Mouse (Mus musculus) G1E-ER4 (cell line): ENCODE results near the gene Ctxn2. TPM values are rescaled to one million over a fixed set of nuclear protein-coding genes. Genes with fewer than 3 reads are reported as not detected.

ENCODE experiments used
- GATA1 ChIP-seq: IDR thresholded peaks from one replicate; pipeline ENCODE4 v1.8.0; 2012; ENCODE audit warnings: low read length, inconsistent platforms
- polyA plus RNA-seq: library from polyadenylated mRNA; stranded (reverse); fragments of >175 nt; gene quantifications from 2 replicates; pipeline ENCODE4 v1.2.3, GENCODE M21; 2012

Ctxn2 gene
- polyA plus RNA-seq, 1 experiment, result not detected

DNA sequence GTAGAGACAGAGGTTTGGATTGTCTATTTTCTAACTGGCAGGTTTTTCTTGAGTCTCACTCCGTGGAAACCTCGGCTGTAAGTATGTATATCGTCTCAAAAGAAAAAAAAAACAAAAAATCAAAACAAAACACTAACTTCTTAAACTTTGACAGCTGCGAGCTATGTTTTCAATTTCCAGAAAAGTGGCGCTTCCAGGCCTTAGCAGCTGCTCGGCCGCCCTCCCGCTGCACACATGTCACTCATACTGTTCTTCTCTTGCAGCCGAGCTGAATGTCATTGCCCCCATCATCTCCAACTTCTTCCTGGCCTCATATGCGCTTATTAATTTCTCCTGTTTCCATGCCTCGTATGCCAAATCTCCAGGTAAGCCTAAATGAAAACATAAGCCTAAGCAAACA, 51.4 kb downstream of the Ctxn2 start:
- no peak for TF ChIP-seq GATA1

DNA sequence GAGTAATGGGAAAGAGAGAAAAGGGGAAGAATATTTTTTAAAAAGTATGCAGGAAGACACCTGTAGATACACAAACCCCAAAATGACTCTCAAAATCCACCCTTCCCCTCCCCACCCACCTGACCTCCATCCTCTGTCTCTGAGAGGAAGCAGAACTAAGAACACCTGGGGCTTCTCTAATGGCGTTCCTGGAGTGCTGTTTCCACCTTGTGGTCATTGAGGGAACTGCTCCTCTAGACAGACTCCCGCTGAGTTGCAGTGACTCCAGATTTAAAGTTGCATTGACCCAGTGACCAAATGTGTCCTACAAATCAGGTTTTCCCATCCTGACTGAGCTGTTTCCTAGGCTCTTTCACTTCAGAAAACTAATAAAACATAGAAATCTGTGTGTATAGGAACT, 52.7 kb downstream of the Ctxn2 start:
- no peak for TF ChIP-seq GATA1

DNA sequence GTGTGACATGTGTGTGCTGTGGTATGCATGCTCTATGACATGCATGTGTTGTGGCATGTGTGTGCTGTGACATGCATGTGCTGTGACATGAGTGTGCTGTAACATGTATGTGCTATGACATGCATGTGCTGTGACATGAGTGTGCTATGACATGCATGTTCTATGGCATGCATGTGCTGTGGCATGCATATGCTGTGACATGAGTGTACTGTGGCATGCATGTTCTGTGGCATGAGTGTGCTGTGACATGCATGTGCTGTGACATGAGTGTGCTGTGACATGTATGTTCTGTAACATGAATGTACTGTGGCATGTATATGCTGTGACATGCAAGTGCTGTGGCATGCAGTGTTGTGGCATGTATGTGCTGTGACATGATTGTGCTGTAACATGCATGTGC, 56.4 kb downstream of the Ctxn2 start:
- no peak for TF ChIP-seq GATA1

DNA sequence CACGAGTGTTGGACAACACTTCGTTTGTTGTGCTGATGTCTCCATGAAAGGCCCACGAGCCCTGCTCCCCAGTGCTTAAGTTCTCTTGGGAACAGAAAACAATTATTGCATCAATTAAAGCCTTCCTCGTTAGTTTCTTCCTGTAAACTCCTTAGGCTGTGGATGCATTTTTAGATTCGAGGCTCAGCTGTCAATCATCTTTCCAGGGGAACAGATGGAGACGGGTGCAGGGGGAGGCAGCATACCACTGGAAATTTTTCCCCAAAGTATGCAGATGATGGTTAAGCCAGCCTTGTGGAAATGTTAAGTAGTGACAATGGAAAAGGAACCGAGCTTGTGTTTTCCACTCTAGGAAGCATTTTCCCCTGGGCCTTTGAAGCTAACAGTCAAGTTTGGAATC, 60.3 kb downstream of the Ctxn2 start:
- TF ChIP-seq GATA1, result no peak

Other genes with a start within 250 kb of the Ctxn2 start
- gene Slc24a5, start 68.6 kb upstream of the Ctxn2 start, polyA plus RNA-seq, result 0.05 TPM in 1 of 2 replicates, not detected in the other
- gene Myef2, start 13.0 kb upstream of the Ctxn2 start, polyA plus RNA-seq, result 25.2 and 31.8 TPM in 2 replicates
- not detected in 2 replicates for gene Slc12a1, start 15.8 kb downstream of the Ctxn2 start, polyA plus RNA-seq
- 129 and 186 TPM in 2 replicates for gene Dut, start 110.5 kb downstream of the Ctxn2 start, polyA plus RNA-seq